Mouse (Mus musculus): ENCODE measurements around the gene Tbc1d9. TPM values are rescaled to one million over a fixed set of nuclear protein-coding genes. Genes with fewer than 3 reads are reported as not detected.
A peak's percentile ranks its signal among the peaks of the same experiment; 100 is the strongest.

The Tbc1d9 gene
- polyA plus RNA-seq, 1 experiment, result 18.5 TPM

DNA sequence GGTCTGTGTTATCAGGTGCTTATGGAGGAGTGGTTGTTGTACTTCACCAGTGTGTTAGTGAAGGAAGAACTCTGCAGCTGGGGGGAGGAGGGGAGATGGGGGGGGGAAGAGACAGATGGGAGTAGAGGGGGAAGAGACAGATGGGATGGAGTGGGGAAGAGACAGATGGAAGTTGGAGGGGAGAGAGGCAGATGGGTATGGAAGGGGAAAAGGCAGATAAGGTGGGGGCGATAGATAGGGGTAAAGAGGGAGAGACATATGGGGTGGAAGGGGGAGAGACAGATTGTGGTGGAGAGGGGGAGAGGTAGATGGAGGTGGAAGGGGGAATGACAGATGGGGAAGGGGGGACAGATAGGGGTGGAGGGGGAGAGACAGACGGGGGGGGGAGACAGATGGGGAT, 11.6 kb downstream of the Tbc1d9 start:
- no peak overlapping the region for H3K4me3 ChIP-seq (ENCODE audit: extremely low read depth, insufficient read depth, insufficient read length)
- H3K27me3 ChIP-seq (ENCODE audit: control insufficient read depth, insufficient read depth, low read length), result no peaks in the 10 kb centered on the region
- peaks cover 2% of the 10 kb centered on the region; the same call in 1 of the 2 replicates for H3K4me1 ChIP-seq (ENCODE audit: control insufficient read depth, insufficient read depth, insufficient read length)
- DNase-seq (ENCODE audit: low read depth in 1 of 2, low spot score in 2 of 2), result no peak
- no peak overlapping the region for H3K27ac ChIP-seq (ENCODE audit: insufficient read depth, low read length)
- no peaks in the 10 kb centered on the region for H3K36me3 ChIP-seq (ENCODE audit: control insufficient read depth, insufficient read depth, low read length)
- TF ChIP-seq POLR2A (IDR thresholded peaks at IDR 0.05; ENCODE audit: low read depth, low read length) (no peak), CTCF (IDR thresholded peaks at IDR 0.05; ENCODE audit: extremely low read depth, insufficient read depth, insufficient read length, insufficient replicate concordance) (no peak)
- WGBS, result 75% methylated on average over 2 of the region's 2 CpGs

DNA sequence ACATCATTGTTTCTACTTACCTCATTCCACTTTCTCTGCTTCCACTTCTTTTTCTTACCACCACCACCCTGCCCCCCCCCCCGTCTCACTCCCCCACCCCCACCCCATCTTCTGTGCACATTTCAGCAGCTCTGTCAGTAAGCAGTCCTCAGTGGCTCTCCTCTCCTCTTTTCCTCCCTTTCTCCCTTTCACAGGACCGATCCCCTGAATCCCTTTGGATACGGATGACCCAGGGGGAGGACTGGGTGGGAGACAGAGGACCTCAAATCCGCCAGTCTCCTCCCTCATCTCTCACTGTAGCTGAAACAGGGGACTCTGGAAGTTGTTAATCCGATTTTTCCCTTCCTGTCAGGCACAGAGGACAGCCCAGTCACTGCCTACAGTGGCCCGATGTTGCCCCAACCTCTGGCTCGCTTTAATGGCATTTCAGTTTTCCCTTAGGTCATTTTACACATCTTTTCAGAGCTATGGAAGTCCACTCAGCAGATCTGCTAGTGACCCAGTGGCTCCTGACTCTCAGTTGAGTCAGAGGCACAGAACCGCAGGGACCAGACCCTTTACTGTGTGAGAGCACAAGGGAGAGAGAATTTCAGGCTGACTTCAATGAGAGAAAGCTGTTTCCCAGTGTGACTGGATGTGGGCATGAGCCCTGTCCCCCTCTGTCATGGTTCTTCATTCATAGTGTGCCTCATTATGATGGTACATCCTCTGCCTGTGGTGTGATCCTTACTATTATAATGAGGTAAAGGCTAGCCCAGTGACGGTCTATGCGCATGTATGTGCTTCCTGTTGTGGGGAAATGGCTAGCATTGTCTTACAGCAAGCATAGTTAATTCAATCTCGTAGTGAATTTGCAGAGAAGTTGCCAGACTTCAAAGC, 12.4 kb downstream of the Tbc1d9 start:
- no peak for TF ChIP-seq POLR2A (IDR thresholded peaks at IDR 0.05; ENCODE audit: low read depth, low read length)
- no peak for TF ChIP-seq CTCF (IDR thresholded peaks at IDR 0.05; ENCODE audit: extremely low read depth, insufficient read depth, insufficient read length, insufficient replicate concordance)
- 68% methylated on average over 11 of the region's 11 CpGs for WGBS
- Histone ChIP-seq H3K4me3 (ENCODE audit: extremely low read depth, insufficient read depth, insufficient read length) (no peak overlapping the region), H3K36me3 (ENCODE audit: control insufficient read depth, insufficient read depth, low read length) (no peaks in the 10 kb centered on the region), H3K27me3 (ENCODE audit: control insufficient read depth, insufficient read depth, low read length) (no peaks in the 10 kb centered on the region), H3K4me1 (ENCODE audit: control insufficient read depth, insufficient read depth, insufficient read length) (peaks cover 2% of the 10 kb centered on the region; the same call in 1 of the 2 replicates), H3K27ac (ENCODE audit: insufficient read depth, low read length) (no peak overlapping the region)
- no peak for DNase-seq (ENCODE audit: low read depth in 1 of 2, low spot score in 2 of 2)

DNA sequence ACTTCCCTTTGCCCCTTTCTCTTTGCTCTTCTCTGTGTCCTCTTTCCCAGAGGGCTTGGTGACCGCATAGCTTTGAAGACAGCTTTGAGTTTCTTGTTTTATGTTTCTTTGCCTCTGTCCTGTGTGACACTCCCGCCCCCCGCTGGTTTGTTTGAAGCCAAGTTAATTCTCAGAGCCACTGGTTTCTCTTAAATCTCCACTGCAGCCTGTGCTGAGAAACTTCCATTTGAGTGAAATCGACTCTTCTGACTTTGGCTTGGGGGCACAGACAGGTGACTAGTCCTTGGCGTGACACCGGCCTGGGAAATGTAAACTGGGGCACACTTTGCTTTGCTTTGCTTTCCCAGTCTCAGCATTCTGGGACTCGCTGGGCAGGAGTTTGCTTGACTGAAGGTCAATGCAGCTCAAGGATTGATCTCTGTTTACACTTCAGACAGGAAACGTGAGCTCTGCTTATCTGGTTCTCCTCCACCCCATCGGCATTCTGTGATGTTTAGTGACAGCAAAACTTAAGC, 13.1 kb downstream of the Tbc1d9 start:
- TF ChIP-seq POLR2A (IDR thresholded peaks at IDR 0.05; ENCODE audit: low read depth, low read length) (no peak), CTCF (IDR thresholded peaks at IDR 0.05; ENCODE audit: extremely low read depth, insufficient read depth, insufficient read length, insufficient replicate concordance) (peak; percentile 37; the same call in 1 of the 2 replicates)
- DNase-seq (ENCODE audit: low read depth in 1 of 2, low spot score in 2 of 2), result peak in 1 of 2 experiments; percentile 25
- peaks cover 2% of the 10 kb centered on the region; the same call in 1 of the 2 replicates for H3K4me1 ChIP-seq (ENCODE audit: control insufficient read depth, insufficient read depth, insufficient read length)
- 31% methylated on average over 9 of the region's 9 CpGs for WGBS
- H3K36me3 ChIP-seq (ENCODE audit: control insufficient read depth, insufficient read depth, low read length), result no peaks in the 10 kb centered on the region
- H3K27me3 ChIP-seq (ENCODE audit: control insufficient read depth, insufficient read depth, low read length), result no peaks in the 10 kb centered on the region
- H3K27ac ChIP-seq (ENCODE audit: insufficient read depth, low read length), result no peak overlapping the region
- no peak overlapping the region for H3K4me3 ChIP-seq (ENCODE audit: extremely low read depth, insufficient read depth, insufficient read length)

DNA sequence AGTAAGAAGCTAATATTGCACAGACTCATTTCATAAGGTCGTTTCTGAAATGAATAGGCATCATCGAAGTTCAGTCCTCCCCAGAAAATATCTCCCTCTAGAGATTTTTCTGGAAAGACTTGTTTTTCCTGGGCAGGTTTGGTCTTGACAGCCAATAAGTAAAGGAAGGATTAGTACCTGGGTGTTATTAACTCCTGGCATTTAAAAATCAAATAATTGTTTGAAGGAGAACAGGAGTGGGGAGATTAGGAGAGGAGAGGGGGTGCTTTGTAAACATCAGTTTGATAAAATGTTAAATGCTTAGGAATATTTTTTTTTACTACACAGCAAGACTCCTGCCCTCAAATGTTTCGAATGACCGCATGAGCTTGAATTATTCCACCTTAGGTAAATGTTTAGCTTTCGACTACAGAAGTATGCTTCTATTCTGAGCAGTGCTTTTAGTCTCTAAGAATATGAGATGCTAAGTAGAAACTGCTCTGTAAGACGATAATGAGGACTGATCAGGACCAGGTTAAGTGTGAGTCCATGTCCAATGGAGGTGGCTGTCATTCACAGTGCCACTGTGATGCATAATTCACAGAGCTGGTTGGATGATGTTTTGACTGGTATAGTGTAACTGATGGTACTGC, 16.8 kb downstream of the Tbc1d9 start:
- H3K4me3 ChIP-seq (ENCODE audit: extremely low read depth, insufficient read depth, insufficient read length), result no peak overlapping the region
- no peaks in the 10 kb centered on the region for H3K36me3 ChIP-seq (ENCODE audit: control insufficient read depth, insufficient read depth, low read length)
- no peak overlapping the region for H3K27ac ChIP-seq (ENCODE audit: insufficient read depth, low read length)
- TF ChIP-seq POLR2A (IDR thresholded peaks at IDR 0.05; ENCODE audit: low read depth, low read length), result no peak
- no peak for TF ChIP-seq CTCF (IDR thresholded peaks at IDR 0.05; ENCODE audit: extremely low read depth, insufficient read depth, insufficient read length, insufficient replicate concordance)
- WGBS, result 85% methylated on average over 6 of the region's 6 CpGs
- H3K4me1 ChIP-seq (ENCODE audit: control insufficient read depth, insufficient read depth, insufficient read length), result no peaks in the 10 kb centered on the region
- DNase-seq (ENCODE audit: low read depth in 1 of 2, low spot score in 2 of 2), result no peak
- no peaks in the 10 kb centered on the region for H3K27me3 ChIP-seq (ENCODE audit: control insufficient read depth, insufficient read depth, low read length)

- Histone ChIP-seq H3K27me3 (ENCODE audit: control insufficient read depth, insufficient read depth, low read length) (no peaks in the 10 kb centered on the region), H3K36me3 (ENCODE audit: control insufficient read depth, insufficient read depth, low read length) (no peaks in the 10 kb centered on the region), H3K4me1 (ENCODE audit: control insufficient read depth, insufficient read depth, insufficient read length) (no peaks in the 10 kb centered on the region), H3K4me3 (ENCODE audit: extremely low read depth, insufficient read depth, insufficient read length) (no peak overlapping the region), H3K27ac (ENCODE audit: insufficient read depth, low read length) (no peak overlapping the region)
- TF ChIP-seq POLR2A (IDR thresholded peaks at IDR 0.05; ENCODE audit: low read depth, low read length) (no peak), CTCF (IDR thresholded peaks at IDR 0.05; ENCODE audit: extremely low read depth, insufficient read depth, insufficient read length, insufficient replicate concordance) (no peak)
- WGBS, result 96% methylated on average over 5 of the region's 5 CpGs
- no peak for DNase-seq (ENCODE audit: low read depth in 1 of 2, low spot score in 2 of 2)
These were observed 17.6 kb downstream of the Tbc1d9 start for GRCm38 (mm10) chr8:83182784-83183183.

DNA sequence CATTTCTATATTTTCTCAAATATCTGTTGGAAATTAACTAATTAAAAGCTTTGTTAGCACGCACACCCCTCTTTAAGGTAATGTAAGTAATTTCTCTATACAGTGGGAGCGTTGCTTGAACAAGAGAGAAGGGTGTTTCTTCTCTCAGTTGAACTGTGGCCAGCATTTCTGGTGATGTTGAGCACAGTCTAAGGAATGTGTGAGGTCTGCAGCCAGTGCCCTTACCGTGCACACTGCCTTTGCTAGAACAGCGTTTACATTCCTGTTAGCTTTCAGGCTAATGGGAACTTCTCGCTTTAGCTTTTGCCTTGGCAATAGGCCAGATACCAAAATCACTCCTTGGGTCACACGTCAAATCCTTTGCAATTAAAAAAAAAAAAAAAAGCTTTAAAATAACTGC, 21.2 kb downstream of the Tbc1d9 start:
- DNase-seq (ENCODE audit: low read depth in 1 of 2, low spot score in 2 of 2), result no peak
- 79% methylated on average over 6 of the region's 6 CpGs for WGBS
- no peak for TF ChIP-seq CTCF (IDR thresholded peaks at IDR 0.05; ENCODE audit: extremely low read depth, insufficient read depth, insufficient read length, insufficient replicate concordance)
- no peaks in the 10 kb centered on the region for H3K27me3 ChIP-seq (ENCODE audit: control insufficient read depth, insufficient read depth, low read length)
- H3K36me3 ChIP-seq (ENCODE audit: control insufficient read depth, insufficient read depth, low read length), result no peaks in the 10 kb centered on the region
- peaks cover 2% of the 10 kb centered on the region; the same call in 1 of the 2 replicates for H3K4me1 ChIP-seq (ENCODE audit: control insufficient read depth, insufficient read depth, insufficient read length)
- H3K27ac ChIP-seq (ENCODE audit: insufficient read depth, low read length), result no peak overlapping the region
- no peak overlapping the region for H3K4me3 ChIP-seq (ENCODE audit: extremely low read depth, insufficient read depth, insufficient read length)
